Mouse (Mus musculus): ENCODE measurements around the gene Tshz2. TPM values are rescaled to one million over a fixed set of nuclear protein-coding genes. Genes with fewer than 3 reads are reported as not detected.

Tshz2 gene
- polyA plus RNA-seq, 1 experiment, result 16.1 TPM

- Histone ChIP-seq H3K4me1 (ENCODE audit: control insufficient read depth, insufficient read depth, low read length) (no peaks in the 10 kb centered on the region), H3K4me3 (replicated peaks; ENCODE audit: insufficient read depth, low read depth, low read length) (no peak overlapping the region), H3K27me3 (ENCODE audit: control insufficient read depth, insufficient read depth, low read length) (no peaks in the 10 kb centered on the region), H3K27ac (ENCODE audit: insufficient read depth, low read length) (no peak overlapping the region)
- 93% methylated on average over 2 of the region's 2 CpGs for WGBS
- TF ChIP-seq POLR2A (IDR thresholded peaks at IDR 0.05; ENCODE audit: borderline replicate concordance, insufficient read depth, low read length), result no peak
- TF ChIP-seq CTCF (IDR thresholded peaks at IDR 0.05; ENCODE audit: borderline replicate concordance, insufficient read depth, low read depth, low read length), result no peak
- DNase-seq, result no peak
Measured at GRCm38 (mm10) chr2:169783681-169784033, 150.8 kb downstream of the Tshz2 start.

- TF ChIP-seq CTCF (IDR thresholded peaks at IDR 0.05; ENCODE audit: borderline replicate concordance, insufficient read depth, low read depth, low read length), result no peak
- DNase-seq, result no peak
- WGBS, result 85% methylated on average over 5 of the region's 5 CpGs
- H3K27ac ChIP-seq (ENCODE audit: insufficient read depth, low read length), result no peak overlapping the region
- H3K27me3 ChIP-seq (ENCODE audit: control insufficient read depth, insufficient read depth, low read length), result no peaks in the 10 kb centered on the region; the same call in 1 of the 2 replicates
- no peaks in the 10 kb centered on the region for H3K4me1 ChIP-seq (ENCODE audit: control insufficient read depth, insufficient read depth, low read length)
- no peak overlapping the region for H3K4me3 ChIP-seq (replicated peaks; ENCODE audit: insufficient read depth, low read depth, low read length)
Measured at GRCm38 (mm10) chr2:169787381-169787780, 154.6 kb downstream of the Tshz2 start.

- 60% methylated on average over 11 of the region's 11 CpGs for WGBS
- no peaks in the 10 kb centered on the region; the same call in 1 of the 2 replicates for H3K27me3 ChIP-seq (ENCODE audit: control insufficient read depth, insufficient read depth, low read length)
- DNase-seq, result no peak
- H3K4me1 ChIP-seq (ENCODE audit: control insufficient read depth, insufficient read depth, low read length), result no peaks in the 10 kb centered on the region
- no peak for TF ChIP-seq POLR2A (IDR thresholded peaks at IDR 0.05; ENCODE audit: borderline replicate concordance, insufficient read depth, low read length)
- no peak for TF ChIP-seq CTCF (IDR thresholded peaks at IDR 0.05; ENCODE audit: borderline replicate concordance, insufficient read depth, low read depth, low read length)
- H3K27ac ChIP-seq (ENCODE audit: insufficient read depth, low read length), result no peak overlapping the region
- H3K4me3 ChIP-seq (replicated peaks; ENCODE audit: insufficient read depth, low read depth, low read length), result no peak overlapping the region
Measured at GRCm38 (mm10) chr2:169787906-169788305, 155.1 kb downstream of the Tshz2 start.

- TF ChIP-seq POLR2A (IDR thresholded peaks at IDR 0.05; ENCODE audit: borderline replicate concordance, insufficient read depth, low read length) (no peak), CTCF (IDR thresholded peaks at IDR 0.05; ENCODE audit: borderline replicate concordance, insufficient read depth, low read depth, low read length) (no peak)
- no peaks in the 10 kb centered on the region; the same call in 1 of the 2 replicates for H3K27me3 ChIP-seq (ENCODE audit: control insufficient read depth, insufficient read depth, low read length)
- DNase-seq, result peak in 1 of 2 experiments; percentile 4
- no peak overlapping the region for H3K4me3 ChIP-seq (replicated peaks; ENCODE audit: insufficient read depth, low read depth, low read length)
- H3K27ac ChIP-seq (ENCODE audit: insufficient read depth, low read length), result no peak overlapping the region
- 4% methylated on average over 12 of the region's 12 CpGs for WGBS
- no peaks in the 10 kb centered on the region for H3K4me1 ChIP-seq (ENCODE audit: control insufficient read depth, insufficient read depth, low read length)
Measured at GRCm38 (mm10) chr2:169790439-169791131, 157.8 kb downstream of the Tshz2 start.

GRCm38 (mm10) chr2:169792706-169793105 is 159.9 kb downstream of the Tshz2 start:
- WGBS, result 56% methylated on average over 3 of the region's 3 CpGs
- TF ChIP-seq POLR2A (IDR thresholded peaks at IDR 0.05; ENCODE audit: borderline replicate concordance, insufficient read depth, low read length), result no peak
- TF ChIP-seq CTCF (IDR thresholded peaks at IDR 0.05; ENCODE audit: borderline replicate concordance, insufficient read depth, low read depth, low read length), result no peak
- DNase-seq, result no peak

GRCm38 (mm10) chr2:169802241-169802640 is 169.4 kb downstream of the Tshz2 start:
- WGBS, result 25% methylated on average over 6 of the region's 6 CpGs
- Histone ChIP-seq H3K27me3 (ENCODE audit: control insufficient read depth, insufficient read depth, low read length) (no peaks in the 10 kb centered on the region), H3K27ac (ENCODE audit: insufficient read depth, low read length) (no peak overlapping the region), H3K4me1 (ENCODE audit: control insufficient read depth, insufficient read depth, low read length) (no peaks in the 10 kb centered on the region), H3K4me3 (replicated peaks; ENCODE audit: insufficient read depth, low read depth, low read length) (no peak overlapping the region)
- TF ChIP-seq CTCF (IDR thresholded peaks at IDR 0.05; ENCODE audit: borderline replicate concordance, insufficient read depth, low read depth, low read length) (no peak), POLR2A (IDR thresholded peaks at IDR 0.05; ENCODE audit: borderline replicate concordance, insufficient read depth, low read length) (no peak)
- no peak for DNase-seq

More at GRCm38 (mm10) chr2:169792706-169793105, 159.9 kb downstream of the Tshz2 start:
- H3K4me1 ChIP-seq (ENCODE audit: control insufficient read depth, insufficient read depth, low read length), result no peaks in the 10 kb centered on the region
- H3K27me3 ChIP-seq (ENCODE audit: control insufficient read depth, insufficient read depth, low read length), result no peaks in the 10 kb centered on the region; the same call in 1 of the 2 replicates
- H3K27ac ChIP-seq (ENCODE audit: insufficient read depth, low read length), result no peak overlapping the region
- H3K4me3 ChIP-seq (replicated peaks; ENCODE audit: insufficient read depth, low read depth, low read length), result no peak overlapping the region

GRCm38 (mm10) chr2:169804380-169804779 is 171.6 kb downstream of the Tshz2 start:
- Histone ChIP-seq H3K27ac (ENCODE audit: insufficient read depth, low read length) (no peak overlapping the region), H3K4me3 (replicated peaks; ENCODE audit: insufficient read depth, low read depth, low read length) (no peak overlapping the region), H3K27me3 (ENCODE audit: control insufficient read depth, insufficient read depth, low read length) (no peaks in the 10 kb centered on the region), H3K4me1 (ENCODE audit: control insufficient read depth, insufficient read depth, low read length) (no peaks in the 10 kb centered on the region)
- no peak for TF ChIP-seq POLR2A (IDR thresholded peaks at IDR 0.05; ENCODE audit: borderline replicate concordance, insufficient read depth, low read length)
- TF ChIP-seq CTCF (IDR thresholded peaks at IDR 0.05; ENCODE audit: borderline replicate concordance, insufficient read depth, low read depth, low read length), result no peak
- 85% methylated on average over 5 of the region's 5 CpGs for WGBS
- DNase-seq, result no peak

- 83% methylated on average over 12 of the region's 12 CpGs for WGBS
- TF ChIP-seq POLR2A (IDR thresholded peaks at IDR 0.05; ENCODE audit: borderline replicate concordance, insufficient read depth, low read length), result no peak
- no peak for TF ChIP-seq CTCF (IDR thresholded peaks at IDR 0.05; ENCODE audit: borderline replicate concordance, insufficient read depth, low read depth, low read length)
- no peak overlapping the region for H3K4me3 ChIP-seq (replicated peaks; ENCODE audit: insufficient read depth, low read depth, low read length)
- H3K27me3 ChIP-seq (ENCODE audit: control insufficient read depth, insufficient read depth, low read length), result no peaks in the 10 kb centered on the region
- no peak for DNase-seq
- H3K27ac ChIP-seq (ENCODE audit: insufficient read depth, low read length), result no peak overlapping the region
- no peaks in the 10 kb centered on the region for H3K4me1 ChIP-seq (ENCODE audit: control insufficient read depth, insufficient read depth, low read length)
Measured at GRCm38 (mm10) chr2:169805545-169805944, 172.7 kb downstream of the Tshz2 start.
